Mouse (Mus musculus) MN1 (cell line): Measurements from ENCODE around the gene Col6a2.
A peak's percentile ranks its signal among the peaks of the same experiment; 100 is the strongest.

Source experiments
- DNase-seq: peaks from one replicate; pipeline ENCODE4 v3.0.0-alpha.2; 2016; ENCODE audit warnings: low spot score

The Col6a2 gene

GRCm38 (mm10) chr10:76622928-76623680 lies at the start of gene Col6a2:
Col6a2 (minus strand) TSS chr10:76623630.
- peak; percentile 25 for DNase-seq

GRCm38 (mm10) chr10:76671939-76672338 lies 48.5 kb upstream of the Col6a2 start:
- no peak for DNase-seq

- no peak for DNase-seq
Observed at GRCm38 (mm10) chr10:76668947-76669284, 45.5 kb upstream of the Col6a2 start.

- no peak for DNase-seq
Observed at GRCm38 (mm10) chr10:76668261-76668946, 45.0 kb upstream of the Col6a2 start.

DNA sequence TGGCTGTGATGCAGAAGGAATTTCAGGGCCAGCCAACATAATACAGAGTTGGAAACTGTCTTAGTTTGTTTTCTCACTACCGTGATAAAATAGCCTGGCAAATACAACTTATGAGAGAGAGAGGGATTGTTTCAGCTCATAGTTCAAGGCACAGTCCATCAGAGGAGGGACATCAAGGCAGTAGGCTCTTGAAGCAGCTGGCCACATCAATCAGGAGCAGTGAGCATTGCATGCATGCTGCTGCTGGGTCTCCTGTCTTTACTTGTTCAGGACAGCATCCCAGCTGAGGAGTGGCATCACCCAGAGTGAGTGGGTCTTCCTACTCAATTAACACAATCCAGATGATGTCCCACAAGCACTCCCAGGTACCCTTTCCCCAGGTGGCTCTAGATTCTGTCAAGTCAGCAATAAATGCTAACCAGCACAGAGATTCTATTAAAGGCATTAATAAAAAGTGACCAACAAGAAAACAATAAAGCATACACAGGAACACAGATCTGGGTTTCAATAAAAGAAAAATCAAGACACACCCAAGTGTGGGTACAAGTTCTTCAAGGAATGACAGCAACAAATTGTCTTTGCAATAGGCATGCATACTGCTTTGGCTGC lies 43.9 kb upstream of the Col6a2 start:
- no peak for DNase-seq

DNA sequence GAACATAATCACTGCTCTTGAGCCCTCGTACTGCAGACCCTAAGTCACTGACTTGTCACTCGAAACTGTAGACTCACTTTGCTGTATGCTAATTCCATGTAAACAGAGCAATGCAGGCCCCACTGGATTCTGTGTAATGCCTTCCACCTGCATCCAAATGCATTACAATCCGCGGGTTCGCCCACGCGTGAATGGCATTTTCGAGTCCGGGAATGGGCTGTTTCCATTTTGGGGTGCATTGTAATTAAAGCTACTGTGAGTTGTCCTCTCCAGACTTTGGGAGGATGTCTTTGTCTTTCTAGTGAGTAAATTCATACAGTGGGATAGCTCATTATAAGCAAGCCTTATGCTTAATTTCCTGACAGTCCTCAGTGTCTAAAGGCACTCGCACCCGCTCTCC lies 42.1 kb upstream of the Col6a2 start:
- no peak for DNase-seq

GRCm38 (mm10) chr10:76664156-76665115 lies 41.0 kb upstream of the Col6a2 start:
- DNase-seq = no peak

GRCm38 (mm10) chr10:76653345-76654336 lies 30.2 kb upstream of the Col6a2 start:
- DNase-seq = no peak

DNA sequence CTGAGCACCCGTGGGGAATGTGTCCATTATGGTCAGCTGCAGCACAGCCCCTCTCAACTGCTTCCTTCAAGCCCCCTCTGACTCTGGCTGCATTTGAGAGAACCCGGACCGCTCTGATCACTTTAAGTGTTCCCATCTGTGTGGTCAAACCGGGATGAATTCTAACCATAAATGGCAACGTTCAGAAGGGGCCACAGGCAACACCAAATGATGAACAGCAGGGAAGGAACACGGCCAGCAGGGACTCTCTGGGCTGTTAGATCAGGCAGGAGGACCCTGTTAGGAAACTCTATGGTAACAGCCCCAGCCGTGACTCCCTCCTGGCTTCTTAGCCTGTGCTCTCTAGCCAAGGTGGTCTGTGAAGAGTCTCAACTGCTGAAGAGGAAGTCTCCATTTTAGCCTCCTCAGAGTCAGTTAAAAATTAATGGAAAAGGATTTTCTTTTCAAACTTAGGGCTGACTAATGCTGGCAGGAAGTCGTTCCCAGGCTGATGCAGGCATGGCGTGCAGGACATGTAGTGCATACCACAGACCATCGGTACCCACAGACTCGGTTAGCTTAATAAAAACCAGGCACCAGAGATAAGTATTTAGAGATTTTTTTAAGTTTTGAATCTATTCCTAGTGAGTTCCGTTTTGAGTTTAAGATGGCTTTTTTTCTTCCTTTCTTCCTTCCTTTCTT lies 27.4 kb upstream of the Col6a2 start:
- DNase-seq = no peak

DNA sequence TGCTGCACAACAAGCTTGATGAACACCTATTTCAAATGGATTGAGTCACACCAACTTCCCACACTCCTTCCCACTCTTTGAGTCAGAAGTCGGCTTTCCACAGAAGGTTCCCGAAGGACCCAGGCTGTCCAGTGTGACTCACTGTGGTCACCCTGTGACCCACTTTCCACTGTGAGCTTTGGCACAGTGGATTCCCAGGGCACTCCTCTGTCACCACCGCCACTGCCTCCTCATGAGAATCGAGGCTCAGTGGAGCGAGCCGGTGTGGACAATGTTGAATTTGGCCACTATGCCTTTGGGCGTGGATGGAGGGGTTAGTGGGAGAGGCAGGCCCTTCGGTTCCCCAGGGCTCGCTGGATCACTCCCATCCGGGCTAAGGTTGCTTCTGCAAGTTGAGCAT lies 25.3 kb upstream of the Col6a2 start:
- DNase-seq = no peak

- DNase-seq = no peak
Observed at GRCm38 (mm10) chr10:76647390-76647789, 24.0 kb upstream of the Col6a2 start.

- no peak for DNase-seq
Observed at GRCm38 (mm10) chr10:76645686-76646085, 22.3 kb upstream of the Col6a2 start.

- no peak for DNase-seq
Observed at GRCm38 (mm10) chr10:76645066-76645465, 21.6 kb upstream of the Col6a2 start.

- no peak for DNase-seq
Observed at GRCm38 (mm10) chr10:76643999-76644398, 20.6 kb upstream of the Col6a2 start.

GRCm38 (mm10) chr10:76643446-76643845 lies 20.0 kb upstream of the Col6a2 start:
- DNase-seq = no peak

- no peak for DNase-seq
Observed at GRCm38 (mm10) chr10:76642628-76643434, 19.4 kb upstream of the Col6a2 start.

DNA sequence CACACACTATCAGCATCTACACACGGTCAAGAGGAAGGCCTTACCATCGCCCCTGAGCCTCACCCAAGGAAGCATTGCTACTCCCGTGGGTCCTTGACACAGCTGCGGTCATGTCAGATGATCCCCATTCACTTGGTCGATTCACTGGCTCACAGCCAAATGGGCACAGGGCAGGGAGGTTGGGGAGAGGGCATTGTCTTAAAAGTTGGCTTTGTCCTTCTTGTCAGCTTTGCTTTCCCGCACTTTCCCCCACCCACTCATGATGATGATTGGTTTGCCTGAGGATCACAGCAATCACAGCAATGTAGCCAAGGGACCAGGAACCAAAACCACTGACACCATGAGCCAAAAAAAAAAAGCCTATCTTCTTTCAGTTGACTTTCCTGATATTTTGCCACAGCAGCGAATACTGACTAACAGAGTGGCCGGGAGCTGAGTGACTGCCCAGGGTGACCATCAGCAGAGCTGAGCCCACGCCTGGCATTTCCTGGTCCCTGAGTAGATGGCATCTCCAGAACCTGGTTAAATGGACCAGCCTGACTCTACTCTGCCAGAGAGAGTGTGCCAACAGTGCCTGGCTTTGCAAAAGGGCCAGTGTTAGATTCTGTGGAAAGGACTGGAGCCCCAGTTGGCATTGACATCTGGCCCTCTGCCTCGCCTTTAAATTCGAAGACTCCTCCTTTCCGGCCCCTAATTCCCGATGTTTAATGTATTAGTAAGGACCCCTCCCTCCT lies 18.6 kb upstream of the Col6a2 start:
- DNase-seq = no peak

GRCm38 (mm10) chr10:76639952-76640351 lies 16.5 kb upstream of the Col6a2 start:
- DNase-seq = no peak

DNA sequence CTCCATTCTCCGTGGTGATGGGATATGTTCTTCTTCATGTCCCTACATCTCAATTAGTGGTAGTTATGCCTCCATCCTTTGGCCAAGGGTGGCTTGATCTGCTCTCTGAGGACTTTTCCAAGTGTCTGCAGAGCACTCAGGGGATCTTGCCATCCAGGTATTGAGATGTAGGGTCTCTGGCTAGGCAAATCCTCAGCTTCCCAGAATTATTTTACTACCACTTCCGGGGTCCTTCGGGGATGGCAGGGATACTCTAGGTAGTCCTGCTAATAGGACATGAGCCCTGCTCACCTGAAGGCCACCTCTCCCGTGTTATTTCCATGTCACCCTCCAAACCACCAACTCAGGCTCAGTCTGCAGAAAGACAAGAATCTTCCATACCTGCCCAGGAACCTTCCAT lies 13.2 kb upstream of the Col6a2 start:
- DNase-seq = no peak
